Mouse (Mus musculus) ovary, adult 18-20 months (tissue): ENCODE data around the gene Exoc2.
A peak's percentile ranks its signal among the peaks of the same experiment; 100 is the strongest.

Experiments used
- DNase-seq: peaks from one replicate; pipeline ENCODE4 v3.0.0; 2022; ENCODE audit warnings: low spot score, mixed read lengths

Exoc2 gene

GRCm38 (mm10) chr13:30819891-30820290 lies 154.0 kb downstream of the Exoc2 start:
- no peak for DNase-seq

GRCm38 (mm10) chr13:30817436-30817835 lies 156.5 kb downstream of the Exoc2 start:
- no peak for DNase-seq

- DNase-seq: peak; percentile 9
Observed at GRCm38 (mm10) chr13:30814256-30814655, 159.6 kb downstream of the Exoc2 start.

- DNase-seq: no peak
Observed at GRCm38 (mm10) chr13:30813464-30813863, 160.4 kb downstream of the Exoc2 start.

- no peak for DNase-seq
Observed at GRCm38 (mm10) chr13:30809240-30809639, 164.7 kb downstream of the Exoc2 start.

GRCm38 (mm10) chr13:30802336-30802955 lies 171.4 kb downstream of the Exoc2 start:
- no peak for DNase-seq

- no peak for DNase-seq
Observed at GRCm38 (mm10) chr13:30801886-30802285, 172.0 kb downstream of the Exoc2 start.

- DNase-seq: no peak
Observed at GRCm38 (mm10) chr13:30795960-30796359, 177.9 kb downstream of the Exoc2 start.

- DNase-seq: no peak
Observed at GRCm38 (mm10) chr13:30793616-30794015, 180.3 kb downstream of the Exoc2 start.

- DNase-seq: no peak
Observed at GRCm38 (mm10) chr13:30793196-30793595, 180.7 kb downstream of the Exoc2 start.

GRCm38 (mm10) chr13:30792741-30793140 lies 181.2 kb downstream of the Exoc2 start:
- no peak for DNase-seq

- no peak for DNase-seq
Observed at GRCm38 (mm10) chr13:30792308-30792707, 181.6 kb downstream of the Exoc2 start.

- no peak for DNase-seq
Observed at GRCm38 (mm10) chr13:30790016-30790415, 183.9 kb downstream of the Exoc2 start.

GRCm38 (mm10) chr13:30788421-30788820 lies 185.5 kb downstream of the Exoc2 start:
- DNase-seq: no peak

- no peak for DNase-seq
Observed at GRCm38 (mm10) chr13:30787960-30788359, 185.9 kb downstream of the Exoc2 start.

GRCm38 (mm10) chr13:30787556-30787955 lies 186.3 kb downstream of the Exoc2 start:
- DNase-seq: no peak

GRCm38 (mm10) chr13:30787036-30787320 lies 186.9 kb downstream of the Exoc2 start:
- no peak for DNase-seq

GRCm38 (mm10) chr13:30786235-30787035 lies 187.5 kb downstream of the Exoc2 start:
- no peak for DNase-seq

- no peak for DNase-seq
Observed at GRCm38 (mm10) chr13:30785423-30786040, 188.4 kb downstream of the Exoc2 start.

GRCm38 (mm10) chr13:30782419-30782818 lies 191.5 kb downstream of the Exoc2 start:
- no peak for DNase-seq

- DNase-seq: no peak
Observed at GRCm38 (mm10) chr13:30781905-30782304, 192.0 kb downstream of the Exoc2 start.

GRCm38 (mm10) chr13:30777678-30778179 lies 196.2 kb downstream of the Exoc2 start:
- no peak for DNase-seq

GRCm38 (mm10) chr13:30776021-30776420 lies 197.9 kb downstream of the Exoc2 start:
- DNase-seq: no peak
